Mouse (Mus musculus) megakaryocyte, adult 5-6 weeks (primary cell): ENCODE data around the gene Sik1. TPM values are rescaled to one million over a fixed set of nuclear protein-coding genes. Genes with fewer than 3 reads are reported as not detected.

Experiments
- ATAC-seq: 2 replicates; pipeline ENCODE4 v1.8.0; 2016; ENCODE audit warnings: mild to moderate bottlenecking, inconsistent platforms; ENCODE audit not compliant: poor library complexity, severe bottlenecking
- total RNA-seq, 2 experiments: library from RNA; stranded (forward) in 1 of 2; stranded (reverse) in 1 of 2; fragments of 153-499, 151-499 nt in 1 of 2; fragments of 221-1000, 200-1000 nt in 1 of 2; gene quantifications; 2 replicates each; pipeline versions ENCODE4 v1.2.3 to v1.2.4; 2015 to 2017

Gene Sik1
- total RNA-seq, 2 experiments from 2014 or later = 30.6 to 37.6 TPM

DNA sequence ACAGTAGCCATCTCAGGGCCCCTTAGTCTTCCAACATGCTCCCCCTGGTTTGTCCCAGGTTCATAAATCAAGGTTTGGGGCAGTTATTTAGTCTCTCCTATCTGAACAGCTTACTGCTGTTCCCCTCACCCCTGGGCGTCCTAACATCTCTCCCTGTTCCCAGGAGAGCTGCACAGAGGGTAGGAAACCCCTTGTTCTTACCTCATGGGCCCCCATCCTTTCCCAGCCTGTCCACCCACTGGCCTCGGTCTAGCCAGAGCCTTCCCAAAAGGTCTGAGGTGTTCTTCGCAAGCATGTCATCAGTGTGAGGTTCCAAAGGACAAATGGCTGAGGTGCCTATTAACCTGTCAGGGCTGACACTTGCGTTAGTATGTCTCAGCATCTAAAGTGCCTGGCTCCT, 1.6 kb upstream of the Sik1 start:
- no peak for ATAC-seq

DNA sequence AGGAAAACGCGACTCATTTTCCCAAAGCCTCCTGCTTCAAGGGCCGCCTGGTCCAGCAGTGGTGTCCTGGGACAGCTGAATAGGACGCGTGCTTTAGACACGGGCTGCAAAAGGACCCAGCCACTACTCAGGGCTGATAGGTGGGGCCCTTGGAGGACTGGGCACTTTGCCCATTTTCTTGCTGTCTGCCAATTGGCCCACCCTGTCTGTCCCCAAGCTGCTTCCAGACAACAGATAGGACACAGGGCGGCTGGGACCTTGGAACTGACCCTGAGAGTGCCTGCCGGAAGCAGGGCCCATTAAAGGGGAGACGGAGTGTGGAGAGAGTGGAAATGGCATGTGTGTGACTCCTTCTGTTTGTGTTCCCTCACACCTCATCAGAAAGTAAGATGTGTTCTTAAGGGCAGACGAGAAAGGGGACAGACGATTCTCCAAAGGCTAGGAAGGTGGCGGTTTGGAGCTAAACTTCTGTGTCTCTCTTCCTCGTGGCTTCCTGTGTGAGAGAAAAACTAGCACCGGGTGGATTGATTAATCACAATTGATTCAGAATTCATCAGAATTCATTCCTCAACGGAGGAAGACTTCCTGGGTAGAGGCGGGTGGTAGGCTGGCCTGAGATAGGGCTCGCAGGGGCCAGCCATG, 1.0 kb upstream of the Sik1 start:
- no peak for ATAC-seq

DNA sequence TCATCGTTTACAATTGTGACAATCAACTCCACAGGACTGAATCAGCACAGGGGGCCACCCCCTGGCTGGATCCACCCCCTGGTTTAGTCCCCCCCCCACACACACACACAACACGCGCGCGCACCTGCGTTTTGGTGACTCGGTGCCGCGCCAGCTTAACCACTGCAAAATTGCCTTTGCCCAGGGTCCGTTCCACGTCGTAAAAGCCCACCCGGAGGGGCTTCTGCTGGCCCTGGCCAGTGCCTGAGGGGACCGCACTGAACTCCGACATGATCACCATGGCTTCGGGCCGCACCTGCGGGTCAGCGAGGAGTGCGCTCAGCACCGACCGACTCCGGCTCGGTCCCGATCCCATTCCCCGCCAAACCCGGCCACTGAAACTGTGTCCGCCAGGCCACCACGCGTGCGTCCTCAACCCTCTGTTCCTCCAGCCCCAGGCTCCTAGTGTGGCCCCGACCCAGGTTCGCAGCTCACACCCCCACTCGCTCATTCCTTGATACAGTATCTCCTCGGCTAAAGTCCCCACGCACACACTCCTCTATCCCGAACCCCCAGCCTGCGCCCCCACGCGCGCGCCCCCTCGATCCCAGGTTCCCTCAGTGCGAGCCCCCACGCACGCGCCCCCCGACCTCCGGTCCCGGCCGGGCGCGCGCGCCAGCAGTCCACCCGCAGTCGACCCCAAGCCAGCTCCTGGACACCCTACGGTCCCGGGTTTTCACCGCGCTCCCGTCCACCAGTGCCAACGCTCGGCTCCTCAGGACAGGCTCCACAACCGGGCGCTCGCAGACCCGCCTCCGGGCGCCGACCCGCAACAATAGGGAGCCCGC, 621 bp downstream of the Sik1 start:
- ATAC-seq = peak; percentile 23

DNA sequence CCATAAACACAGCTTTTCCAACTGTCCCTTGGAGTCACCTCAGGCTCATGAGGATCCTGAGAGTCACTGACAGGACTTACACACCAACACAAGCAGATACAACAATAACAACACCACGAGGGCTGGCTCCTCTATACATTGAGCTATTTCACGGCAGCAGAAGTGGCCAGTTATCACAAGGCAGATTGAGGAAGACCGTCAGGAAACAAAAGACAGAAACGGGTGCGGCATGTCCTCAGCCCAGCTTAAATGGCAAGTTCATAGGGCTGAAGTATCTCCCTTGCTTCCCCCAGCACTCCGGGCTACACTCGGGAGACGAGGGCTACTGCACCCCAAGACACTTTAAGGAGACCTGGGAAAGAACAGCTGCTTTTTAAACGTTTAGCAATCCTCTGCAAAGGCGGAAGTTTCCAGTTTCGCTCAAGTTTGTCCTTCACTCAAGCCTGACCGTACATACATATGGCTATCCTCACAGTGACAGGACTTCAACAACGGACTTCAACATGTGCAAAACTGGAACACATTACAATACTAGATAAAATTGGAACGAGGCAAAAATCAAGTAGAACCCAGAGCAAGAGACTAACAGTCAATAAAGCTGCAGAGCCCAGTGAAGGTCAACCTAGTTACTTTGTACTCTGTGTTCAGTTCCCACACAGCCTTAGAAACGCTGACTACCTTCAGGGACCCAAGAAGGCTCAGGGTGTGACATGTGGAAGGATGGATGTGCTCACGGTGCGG, 2.0 kb downstream of the Sik1 start:
- peak; percentile 15 for ATAC-seq

DNA sequence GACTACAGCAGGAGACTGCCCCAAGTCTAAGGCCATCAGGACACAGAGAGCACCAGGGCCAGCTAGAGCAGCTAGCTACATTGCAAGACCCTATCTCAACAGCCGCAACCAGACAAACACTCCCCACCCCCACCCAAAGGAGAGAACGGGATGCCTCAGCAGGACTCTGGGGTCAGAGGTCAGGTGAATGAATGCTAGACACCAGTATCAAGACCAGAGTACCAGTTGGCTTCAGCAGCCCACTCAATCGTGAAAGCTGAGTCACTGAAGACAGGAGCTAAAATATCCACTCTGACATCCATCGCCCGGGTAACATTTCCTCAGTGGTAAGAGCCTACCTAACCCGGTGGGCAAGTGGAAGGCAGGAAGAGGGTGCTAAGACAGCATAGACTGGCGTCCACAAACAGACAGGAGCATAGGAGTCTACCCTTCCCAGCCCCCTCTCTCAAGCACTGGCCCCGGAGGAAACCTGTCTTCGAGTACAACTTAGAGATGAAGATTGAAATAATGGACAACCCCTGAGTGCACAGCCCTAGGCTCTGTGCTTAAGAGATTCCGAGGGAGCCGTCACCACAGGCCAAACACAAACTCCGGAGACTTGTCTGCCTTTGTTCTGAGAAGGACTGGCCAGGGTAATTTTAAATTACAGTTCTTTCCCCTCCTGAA, 2.7 kb downstream of the Sik1 start:
- ATAC-seq = no peak

DNA sequence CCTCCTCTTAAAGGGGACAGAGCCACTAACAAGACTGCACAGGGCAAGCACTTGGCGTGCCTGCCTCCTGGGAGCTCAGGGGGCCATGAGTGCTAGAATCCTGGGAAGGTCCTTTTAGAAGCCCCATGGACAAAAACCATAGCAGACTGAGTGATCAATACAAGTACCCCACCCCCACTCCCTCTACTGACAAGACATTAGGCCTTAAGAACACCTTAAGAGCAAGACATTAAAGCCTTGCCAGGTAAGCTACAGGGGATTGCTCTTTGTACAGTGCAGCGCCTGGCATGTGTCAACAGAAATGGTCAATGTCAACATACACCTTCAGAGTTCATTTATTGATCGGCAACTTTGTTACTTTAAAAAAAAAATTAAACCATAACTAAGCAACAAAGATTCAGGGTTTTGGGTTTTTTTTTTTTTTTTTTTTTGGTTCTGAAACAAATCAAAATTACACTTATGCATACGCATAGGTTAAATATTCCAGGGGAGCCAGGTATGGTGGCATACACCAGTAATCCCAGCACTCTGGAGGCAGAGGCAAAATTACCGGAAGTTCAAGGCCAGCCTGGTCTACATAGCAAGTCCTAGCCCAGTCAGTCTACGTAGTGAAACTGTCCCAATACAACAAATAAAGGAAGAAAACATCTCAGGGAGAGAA, 3.7 kb downstream of the Sik1 start:
- ATAC-seq = no peak

DNA sequence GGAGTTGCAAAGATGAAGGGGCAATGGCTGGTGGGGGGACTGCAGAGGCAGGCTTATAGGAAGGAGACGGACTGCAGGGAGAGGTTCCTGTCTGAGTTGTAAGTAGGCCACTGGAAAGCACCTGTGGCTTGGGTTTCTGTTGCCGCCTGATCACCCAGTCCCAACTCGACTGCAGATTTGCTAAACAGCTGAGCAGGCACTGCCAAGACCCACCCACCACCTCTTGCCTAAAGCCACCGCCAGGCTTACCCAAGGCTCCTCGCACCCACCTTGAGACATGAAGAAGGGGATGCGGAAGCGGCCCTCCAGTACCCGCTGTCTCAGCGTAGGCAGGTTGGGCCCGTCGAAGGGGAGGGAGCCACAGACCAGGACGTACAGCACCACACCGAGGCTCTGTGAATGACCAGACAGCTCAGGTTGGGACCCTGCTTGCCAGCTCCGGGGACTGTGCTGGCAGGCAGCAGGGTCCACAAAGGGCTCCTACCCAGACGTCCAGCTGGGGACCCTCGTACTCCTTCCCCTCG, 5.1 kb downstream of the Sik1 start:
- ATAC-seq = no peak

DNA sequence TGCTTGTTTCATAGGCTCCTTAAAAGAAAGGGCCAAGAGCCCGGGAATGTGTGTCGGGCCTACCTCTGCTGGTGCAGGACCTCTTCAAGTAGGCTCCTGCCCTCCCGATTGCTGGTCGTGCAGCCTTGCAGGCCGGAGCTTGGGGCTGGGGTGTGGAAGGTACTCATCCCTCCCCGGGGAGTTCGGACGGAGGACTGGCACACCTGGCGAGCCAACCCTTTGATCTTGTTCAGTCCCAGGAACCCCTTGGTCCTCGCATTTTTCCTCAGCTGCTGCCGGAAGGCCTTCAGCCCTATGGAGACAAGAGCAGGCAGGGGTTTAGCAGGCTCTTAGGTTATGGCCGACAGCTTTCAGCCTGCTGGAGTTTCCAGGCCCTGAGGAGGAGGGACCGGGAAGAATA, 8.6 kb downstream of the Sik1 start:
- no peak for ATAC-seq

DNA sequence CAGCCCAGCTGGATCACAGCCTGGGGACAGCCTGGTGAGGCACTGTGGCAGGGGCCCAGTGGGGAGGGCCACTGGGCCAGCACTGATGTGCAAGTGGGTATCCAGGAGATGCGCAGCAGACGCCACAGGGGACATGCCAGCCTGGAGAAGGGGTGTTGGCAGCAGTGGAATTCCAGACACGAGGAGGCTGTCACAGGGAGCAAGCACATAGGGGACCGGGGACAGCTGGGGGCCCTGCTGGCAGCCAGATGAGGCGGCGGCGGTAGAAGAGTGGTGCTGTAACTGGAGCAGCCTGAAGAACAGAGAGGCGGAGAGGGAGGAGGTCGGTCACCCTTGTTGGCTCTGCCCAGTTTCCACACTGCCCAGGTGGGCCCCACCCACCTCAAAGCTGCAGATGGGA, 9.3 kb downstream of the Sik1 start:
- ATAC-seq = no peak

DNA sequence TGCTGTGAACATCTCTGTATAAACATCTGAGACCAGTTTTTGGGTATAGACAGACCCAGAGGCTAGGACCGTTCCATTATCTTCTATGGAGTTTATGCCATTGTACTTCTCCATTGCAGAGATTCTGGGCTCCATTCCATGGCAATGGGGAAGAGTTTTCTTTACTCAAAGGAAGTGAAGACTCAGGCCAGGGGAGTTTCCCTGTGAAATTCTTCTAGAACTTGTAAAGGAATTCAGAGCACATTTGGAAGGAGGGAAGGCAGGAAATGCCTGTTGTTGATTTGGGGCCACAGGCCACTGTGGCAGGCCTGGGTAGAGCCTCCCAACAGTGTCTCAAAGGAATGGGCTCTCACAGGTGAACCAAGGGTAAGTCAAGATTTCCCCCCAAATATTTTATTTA, 11.7 kb downstream of the Sik1 start:
- ATAC-seq = no peak

DNA sequence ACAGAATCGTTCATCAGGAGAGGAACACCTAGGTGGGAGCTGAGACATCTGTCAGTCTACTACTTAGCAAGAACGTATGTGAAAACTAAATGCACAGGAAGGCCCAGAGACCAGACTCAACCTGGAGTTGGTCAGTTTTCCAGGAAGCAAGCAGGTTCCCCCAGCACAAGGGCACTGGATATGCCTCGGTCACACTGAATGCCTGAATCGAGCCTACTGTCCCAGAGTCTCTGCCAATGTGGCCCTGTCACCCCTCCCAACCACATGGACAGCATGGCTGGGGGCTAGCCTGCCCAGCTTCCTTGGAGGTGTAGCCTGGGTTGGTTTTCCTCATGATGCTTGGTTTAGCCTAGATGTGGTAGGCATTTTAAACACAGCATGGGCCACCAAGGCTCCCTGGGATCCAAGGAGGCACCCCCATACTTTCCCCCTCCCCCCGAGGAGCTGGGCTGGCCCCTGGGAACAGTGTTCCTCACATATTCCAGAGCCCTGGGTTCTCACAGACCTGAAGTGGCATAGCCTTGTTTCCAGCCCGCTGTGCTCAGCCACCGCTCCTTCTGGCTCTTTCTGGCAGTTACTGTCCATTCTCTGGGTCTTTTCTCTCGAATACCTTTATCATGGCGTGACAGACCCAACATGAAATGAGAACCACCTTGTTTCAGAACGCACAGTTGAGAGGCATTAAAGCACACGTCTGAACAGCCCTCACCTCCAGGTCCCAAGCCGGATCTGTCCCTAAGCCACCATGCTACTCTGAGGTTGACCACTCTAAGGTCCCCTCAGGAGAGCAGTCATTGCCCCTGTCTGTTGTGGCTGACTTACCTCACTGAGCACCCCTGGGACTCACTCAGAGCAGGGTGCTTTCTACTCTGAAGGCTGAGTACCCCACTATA, 12.4 kb downstream of the Sik1 start:
- no peak for ATAC-seq

DNA sequence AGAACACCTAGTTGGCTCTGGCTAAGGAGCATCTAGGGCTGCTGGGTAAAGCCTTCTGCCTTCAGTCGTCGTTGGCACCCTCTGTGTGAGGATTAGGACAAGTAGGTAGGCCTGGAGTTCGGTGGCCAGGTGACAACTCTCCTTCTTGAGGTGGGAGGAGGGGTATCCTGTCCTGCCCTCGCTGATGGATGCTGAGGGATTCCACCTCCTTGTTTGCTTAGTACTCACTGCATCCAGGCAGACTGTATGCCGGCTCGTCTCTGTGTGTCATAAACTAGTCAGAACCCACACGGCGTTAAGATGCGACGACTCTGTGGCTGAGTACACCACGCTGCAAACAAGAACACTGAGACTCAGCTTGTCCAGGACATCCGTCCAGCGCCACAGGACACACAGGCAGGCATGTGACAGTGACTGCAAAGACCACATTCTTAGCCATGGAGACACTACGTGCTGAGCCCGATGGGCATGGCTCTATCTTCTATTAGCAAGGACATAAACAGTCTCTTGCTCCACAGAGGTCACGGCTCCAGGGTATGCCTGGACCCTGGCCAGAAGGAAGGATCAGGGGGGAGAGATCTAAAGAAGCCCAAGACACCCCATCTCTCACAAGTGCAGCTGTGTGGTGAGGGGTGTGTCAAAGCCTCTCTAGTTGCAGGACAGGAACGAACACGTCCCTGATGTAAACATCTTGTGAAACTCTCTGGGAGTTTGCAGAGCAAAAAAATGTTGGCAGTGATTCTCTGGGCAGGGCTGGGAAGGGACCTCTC, 13.6 kb downstream of the Sik1 start:
- peak; percentile 26; the same call in 1 of the 2 replicates for ATAC-seq

DNA sequence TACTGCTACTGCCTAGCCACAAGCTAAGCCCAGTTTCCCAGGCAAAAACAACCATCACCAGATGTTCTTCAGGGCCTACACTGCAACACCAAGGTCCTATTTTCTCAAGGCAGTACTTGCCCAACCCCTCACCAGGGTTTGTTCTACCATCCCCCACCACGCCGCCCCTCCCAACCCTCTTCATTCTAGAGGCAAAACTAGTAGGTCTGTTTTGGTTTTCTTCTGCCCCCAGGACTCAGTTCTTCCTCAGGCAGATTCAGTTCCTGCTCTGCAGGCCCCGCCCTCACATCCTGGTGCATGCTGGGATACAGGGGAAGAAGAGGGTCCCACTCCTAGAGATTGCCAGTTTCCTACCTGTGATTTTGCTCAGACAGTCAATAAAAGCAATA, 14.2 kb downstream of the Sik1 start:
- peak; percentile 65 for ATAC-seq

DNA sequence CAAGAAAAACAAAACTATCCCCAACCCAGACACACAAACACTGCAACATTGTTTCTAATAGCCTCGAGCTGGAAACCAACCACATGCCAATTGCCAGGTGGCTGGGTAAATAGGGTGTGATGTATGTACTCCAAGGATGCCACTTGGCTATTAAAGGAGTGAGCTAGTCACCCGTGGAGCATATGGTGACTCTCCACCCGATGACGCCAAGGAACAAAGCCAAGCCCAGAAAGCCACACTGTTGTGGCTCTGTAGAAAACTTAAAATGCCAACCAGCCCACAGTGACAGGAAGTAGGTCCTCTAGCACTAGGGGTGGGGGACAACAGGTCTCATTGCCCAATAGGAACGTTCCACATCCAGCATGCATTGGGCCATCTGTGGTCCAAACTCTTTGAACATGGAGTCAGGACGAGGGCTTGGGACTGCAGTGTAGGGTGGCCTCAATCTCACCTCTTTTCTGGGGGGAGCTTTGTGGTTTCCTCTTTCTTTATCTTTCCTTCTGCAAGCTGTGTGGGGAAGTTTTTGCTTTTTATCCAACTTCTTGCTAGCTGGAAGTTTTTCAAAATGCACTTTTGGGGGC, 15.1 kb downstream of the Sik1 start:
- peak; percentile 34 for ATAC-seq

DNA sequence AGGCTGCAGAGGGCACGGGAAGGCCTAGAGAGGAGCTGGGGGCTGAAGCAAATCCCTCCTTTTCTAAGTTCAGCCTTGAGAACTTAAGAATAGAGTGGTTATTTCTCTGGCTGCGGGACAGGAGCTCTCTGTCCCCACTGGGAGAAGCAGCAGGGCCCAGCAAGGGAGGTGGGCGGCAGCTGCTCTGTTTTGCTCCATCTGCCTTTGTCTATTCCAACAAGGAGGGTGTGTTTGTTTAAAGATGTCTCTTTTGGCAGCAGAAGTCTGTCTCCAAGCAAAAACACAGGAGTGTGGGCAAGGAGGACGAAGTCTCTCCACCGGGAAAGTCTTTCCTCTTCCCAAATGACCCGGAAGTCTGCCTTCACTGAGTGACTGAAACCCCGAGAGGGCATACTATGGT, 18.8 kb downstream of the Sik1 start:
- no peak for ATAC-seq

DNA sequence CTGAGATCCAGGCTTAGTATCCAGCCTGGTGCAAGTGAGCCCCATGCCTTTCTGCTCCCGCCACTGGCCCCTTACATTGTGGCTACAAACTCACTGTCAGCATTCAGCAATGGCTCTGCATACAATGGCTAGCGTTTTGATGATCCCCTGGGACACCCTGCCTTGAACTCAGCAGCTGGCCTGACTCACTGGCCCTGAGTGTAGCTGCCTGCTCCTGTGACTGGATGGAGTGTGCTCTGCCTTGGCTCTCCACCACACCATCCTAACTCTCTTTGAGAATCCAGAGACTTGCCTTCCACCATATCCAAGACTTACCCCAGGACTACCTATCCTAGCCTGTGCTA, 19.4 kb downstream of the Sik1 start:
- no peak for ATAC-seq

DNA sequence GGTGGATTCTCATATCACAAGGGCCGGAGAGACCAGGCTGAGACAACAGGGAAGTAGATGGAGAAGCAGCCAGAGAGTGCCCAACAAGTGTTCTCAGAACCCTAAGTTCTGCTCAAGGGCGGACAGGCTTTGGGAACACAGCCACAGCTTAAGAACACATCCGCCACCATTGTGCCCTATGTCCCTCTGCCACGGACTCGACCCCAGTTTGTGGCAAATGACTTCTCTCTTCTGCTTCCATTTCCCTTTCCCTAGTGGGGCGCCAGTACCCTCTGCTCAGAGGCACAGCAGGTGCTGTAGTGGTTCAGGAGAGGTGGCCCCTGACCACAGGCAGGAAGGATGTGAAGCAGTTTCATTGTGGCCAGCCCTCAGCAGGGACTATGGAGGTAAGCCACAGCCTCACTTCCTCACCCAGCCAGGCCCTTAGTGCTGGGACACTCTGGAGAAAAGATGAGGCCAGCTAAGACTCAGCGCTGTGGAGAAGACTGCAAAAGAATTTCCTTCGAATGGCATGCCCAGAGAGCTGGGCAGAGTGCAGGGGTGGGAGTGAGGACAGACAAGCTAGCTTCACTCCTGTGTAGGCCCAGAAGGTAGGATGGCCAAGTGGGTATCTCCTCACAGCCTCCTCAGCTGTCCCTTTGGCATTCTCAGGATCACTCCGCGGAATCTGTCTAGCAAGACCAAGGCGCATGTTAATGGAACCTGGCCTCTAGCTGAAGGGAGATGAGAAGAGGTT, 19.9 kb downstream of the Sik1 start:
- peak; percentile 76 for ATAC-seq
